Mouse (Mus musculus) megakaryocyte, embryonic 14.5 days (primary cell): Measurements from ENCODE around the gene Tshz3.

Experiments
- FLI1 ChIP-seq: IDR thresholded peaks from 2 replicates; pipeline ENCODE4 v1.6.1; 2012; ENCODE audit warnings: low read length, inconsistent platforms, mixed read lengths
- GATA1 ChIP-seq: IDR thresholded peaks from 3 replicates; pipeline ENCODE4 v1.6.1; 2012; ENCODE audit warnings: mixed read lengths, low read length, inconsistent platforms, borderline replicate concordance

DNA sequence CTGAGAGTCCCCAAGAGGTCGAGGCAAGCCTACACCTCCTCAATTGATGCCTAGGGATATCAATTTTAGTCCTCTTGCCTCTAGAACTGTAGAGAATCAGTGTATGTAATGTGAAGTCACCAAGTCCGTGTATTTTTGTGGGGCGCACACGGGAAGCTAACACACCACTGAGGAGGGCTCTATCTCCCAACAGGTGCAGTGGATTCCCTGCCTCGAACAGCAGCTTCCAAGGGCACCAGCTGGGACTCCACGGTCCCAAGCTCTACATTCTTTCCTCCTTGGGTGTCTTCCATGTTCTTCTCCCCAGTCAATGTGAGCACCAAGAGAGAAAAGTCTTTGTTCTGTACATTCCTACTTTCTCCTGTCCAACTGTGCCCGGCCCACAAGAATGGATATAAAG lies 38.7 kb upstream of the Tshz3 start:
- TF ChIP-seq GATA1 (no peak), FLI1 (no peak)
